Mouse (Mus musculus) kidney, adult 2 months (tissue): ENCODE results near the gene Hamp.

Experiments
- CTCF ChIP-seq: fragments of 200-500 bp; conservative IDR thresholded peaks from 2 replicates; pipeline ENCODE4 v1.5.1; 2011; ENCODE audit warnings: low read depth, mild to moderate bottlenecking, control low read depth, low read length, moderate library complexity, mixed read lengths; ENCODE audit not compliant: insufficient read depth, insufficient read length
- POLR2A ChIP-seq: fragments of 200-500 bp; IDR thresholded peaks from one replicate; pipeline ENCODE4 v1.6.1; 2011; ENCODE audit warnings: low read depth, low read length, control low read depth

DNA sequence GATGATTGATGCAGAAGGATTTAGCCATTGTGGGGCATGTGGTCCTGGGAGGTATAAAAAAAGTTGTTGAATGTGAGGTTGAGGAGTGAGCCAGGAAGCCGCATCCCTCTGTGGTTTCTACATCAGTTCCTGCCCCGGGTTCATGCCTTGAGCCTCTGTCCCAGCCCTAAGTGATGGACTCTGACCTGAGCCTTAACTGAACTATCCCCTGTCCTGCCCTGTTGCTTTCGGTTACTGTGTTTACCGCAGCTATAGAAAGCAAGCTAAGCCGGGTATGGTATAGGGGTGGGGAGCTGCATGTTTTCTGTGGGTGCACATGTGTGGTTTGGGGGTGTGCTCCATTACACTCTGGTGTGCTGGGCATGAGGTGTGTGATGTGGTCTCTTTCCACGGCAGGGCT is 34.1 kb downstream of the Hamp start:
- TF ChIP-seq CTCF (no peak), POLR2A (no peak)
